Mouse (Mus musculus) lung, embryonic 14.5 days (tissue): ENCODE data around the gene Haghl. TPM values are rescaled to one million over a fixed set of nuclear protein-coding genes. Genes with fewer than 3 reads are reported as not detected.

Experiments used
- ATAC-seq: fragments of 200-750 bp; cut with Nextera tagmentation; 2 replicates; pipeline ENCODE4 v1.8.0; 2017; ENCODE audit warnings: mild to moderate bottlenecking, moderate TSS enrichment, moderate library complexity; ENCODE audit not compliant: insufficient read depth
- DNase-seq: peaks from one replicate; pipeline ENCODE4 v3.0.0-alpha.2; 2015
- H3K27ac ChIP-seq: fragments of 300-500 bp; sonication (generic); 2 replicates; pipeline ENCODE4 v1.5.1; 2014; ENCODE audit warnings: low read depth, mild to moderate bottlenecking, moderate library complexity
- H3K27me3 ChIP-seq: fragments of 300-500 bp; sonication (generic); 2 replicates; pipeline ENCODE4 v1.6.1; 2014; ENCODE audit warnings: low read length, control low read depth; ENCODE audit not compliant: insufficient read depth
- H3K36me3 ChIP-seq: fragments of 300-500 bp; sonication (generic); 2 replicates; pipeline ENCODE4 v1.6.1; 2014; ENCODE audit warnings: control low read depth; ENCODE audit not compliant: insufficient read depth
- H3K4me1 ChIP-seq: fragments of 300-500 bp; sonication (generic); 2 replicates; pipeline ENCODE4 v1.6.1; 2014; ENCODE audit warnings: antibody characterized with exemption, control low read depth; ENCODE audit not compliant: insufficient read depth
- H3K4me2 ChIP-seq: fragments of 300-500 bp; sonication (generic); 2 replicates; pipeline ENCODE4 v1.6.1; 2014; ENCODE audit warnings: mild to moderate bottlenecking
- H3K4me3 ChIP-seq: fragments of 300-500 bp; sonication (generic); 2 replicates; pipeline ENCODE4 v1.5.1; 2014; ENCODE audit warnings: low read depth, low read length
- H3K9ac ChIP-seq: fragments of 300-500 bp; sonication (generic); 2 replicates; pipeline ENCODE4 v1.6.1; 2014
- H3K9me3 ChIP-seq: fragments of 300-500 bp; sonication (generic); 2 replicates; pipeline ENCODE4 v1.6.1; 2016; ENCODE audit warnings: low read depth, low read length, control low read depth
- CTCF ChIP-seq: IDR thresholded peaks from 2 replicates; pipeline ENCODE4 v1.5.1; 2016; ENCODE audit warnings: antibody characterized with exemption, low read depth
- WGBS: fragments of 180-500 bp; shearing (Covaris S2); extraction: QIAGEN DNeasy Blood & Tissue Kit; methylation state at CpG from one replicate; pipeline ENCODE4 v1.1.7; 2014; 5-methylcytosine and 5-hydroxymethylcytosine counted together
- microRNA-seq: library from miRNA; unstranded; fragments of <30 nt; microRNA quantifications from one replicate; pipeline ENCODE4, GENCODE M21; 2016; ENCODE audit warnings: borderline number of aligned reads
- polyA plus RNA-seq: library from polyadenylated mRNA; unstranded; fragments of >200 nt; fragmentation: Nextera tagmentation; extraction: Ambion mirVana; gene quantifications from 2 replicates; pipeline ENCODE4 v1.2.1, GENCODE M21; 2014

The Haghl gene
- polyA plus RNA-seq, 1 experiment from 2014 or later = 55.1 TPM

- no peaks in the 10 kb centered on the region for H3K27me3 ChIP-seq
- no peak for TF ChIP-seq CTCF
- no peak overlapping the region for H3K4me3 ChIP-seq
- H3K27ac ChIP-seq = no peak overlapping the region
- 67% methylated on average over 7 of the region's 7 CpGs for WGBS
- H3K9ac ChIP-seq = no peak overlapping the region
- H3K4me1 ChIP-seq = no peaks in the 10 kb centered on the region
- H3K9me3 ChIP-seq = no peaks in the 10 kb centered on the region
- H3K4me2 ChIP-seq = no peak overlapping the region
- H3K36me3 ChIP-seq = no peaks in the 10 kb centered on the region
- ATAC-seq (no peak), DNase-seq (no peak)
Observed at GRCm38 (mm10) chr17:25738861-25739260, 46.6 kb downstream of the Haghl start.

GRCm38 (mm10) chr17:25735745-25736144, 49.7 kb downstream of the Haghl start, which contains the start of gene Mslnl:
TSS of gene Mslnl (plus strand) at chr17:25736042.
- Histone ChIP-seq H3K9me3 (no peaks in the 10 kb centered on the region), H3K4me2 (no peak within 1 kb of the TSS), H3K36me3 (peaks cover 8% of the 10 kb centered on the region), H3K27ac (no peak within 1 kb of the TSS), H3K9ac (no peak within 1 kb of the TSS), H3K27me3 (no peaks in the 10 kb centered on the region), H3K4me3 (no peak within 1 kb of the TSS), H3K4me1 (no peaks in the 10 kb centered on the region)
- WGBS = 77% methylated on average over 3 of the region's 3 CpGs
- DNase-seq (no peak), ATAC-seq (no peak)
- no peak for TF ChIP-seq CTCF

GRCm38 (mm10) chr17:25735246-25735645, 50.2 kb downstream of the Haghl start:
- Histone ChIP-seq H3K4me3 (no peak overlapping the region), H3K4me1 (no peaks in the 10 kb centered on the region), H3K36me3 (peaks cover 13% of the 10 kb centered on the region), H3K27me3 (no peaks in the 10 kb centered on the region), H3K9me3 (no peaks in the 10 kb centered on the region), H3K27ac (no peak overlapping the region), H3K4me2 (no peak overlapping the region), H3K9ac (no peak overlapping the region)
- no peak for DNase-seq
- no peak for TF ChIP-seq CTCF
- 79% methylated on average over 5 of the region's 5 CpGs for WGBS
- no peak for ATAC-seq

- Histone ChIP-seq H3K27ac (no peak overlapping the region), H3K36me3 (peaks cover 17% of the 10 kb centered on the region), H3K9ac (no peak overlapping the region), H3K4me2 (no peak overlapping the region), H3K27me3 (no peaks in the 10 kb centered on the region), H3K9me3 (no peaks in the 10 kb centered on the region), H3K4me1 (peaks cover 5% of the 10 kb centered on the region; the same call in 1 of the 2 replicates), H3K4me3 (no peak overlapping the region)
- DNase-seq = peak; percentile 92
- TF ChIP-seq CTCF = peak; percentile 97
- 16% methylated on average over 2 of the region's 2 CpGs for WGBS
- no peak for ATAC-seq
Observed at GRCm38 (mm10) chr17:25732082-25732481, 53.4 kb downstream of the Haghl start.

Small RNA genes within 50 kb of the gene (microRNA-seq; reads per million reads assigned to microRNA genes)
- gene Gm25083 = not detected
- gene Mir3082 = not detected
- gene Mir6966 = not detected

Other genes with a start within 250 kb of the Haghl start
- 0.42 and 0.79 TPM in 2 replicates for gene Sox8, start 215.0 kb downstream of the Haghl start, polyA plus RNA-seq
- gene Lmf1, start 206.6 kb downstream of the Haghl start, polyA plus RNA-seq = 25.7 and 26.1 TPM in 2 replicates
- 1.3 and 1.4 TPM in 2 replicates for gene Gng13, start 68.5 kb downstream of the Haghl start, polyA plus RNA-seq
- gene Chtf18, start 58.3 kb downstream of the Haghl start, polyA plus RNA-seq = 27.1 and 32.3 TPM in 2 replicates
- 22.1 and 22.6 TPM in 2 replicates for gene Rpusd1, start 58.0 kb downstream of the Haghl start, polyA plus RNA-seq
- 0.24 and 0.31 TPM in 2 replicates for gene Mslnl, start 49.6 kb downstream of the Haghl start, polyA plus RNA-seq
- gene Msln, start 31.3 kb downstream of the Haghl start, polyA plus RNA-seq = 1.8 and 4.6 TPM in 2 replicates
- 24.3 and 25.6 TPM in 2 replicates for gene Narfl, start 11.9 kb downstream of the Haghl start, polyA plus RNA-seq
- gene Ccdc78, start 907 bp upstream of the Haghl start, polyA plus RNA-seq = 0.12 TPM in 1 of 2 replicates, not detected in the other
- 81.9 and 96.8 TPM in 2 replicates for gene Fam173a, start 7.2 kb upstream of the Haghl start, polyA plus RNA-seq
- gene AC134908.4, start 10.0 kb upstream of the Haghl start, polyA plus RNA-seq = not detected in 2 replicates
- gene Metrn, start 11.5 kb upstream of the Haghl start, polyA plus RNA-seq = 10.4 and 12.7 TPM in 2 replicates
- 0.97 and 1.3 TPM in 2 replicates for gene Fbxl16, start 23.4 kb upstream of the Haghl start, polyA plus RNA-seq
- 24.6 and 26.0 TPM in 2 replicates for gene Wdr24, start 38.0 kb upstream of the Haghl start, polyA plus RNA-seq
- gene Jmjd8, start 43.2 kb upstream of the Haghl start, polyA plus RNA-seq = 39.5 and 40.6 TPM in 2 replicates
- 335 and 367 TPM in 2 replicates for gene Stub1, start 47.7 kb upstream of the Haghl start, polyA plus RNA-seq
- 1.8 and 2.0 TPM in 2 replicates for gene Rhbdl1, start 51.6 kb upstream of the Haghl start, polyA plus RNA-seq
- gene Gm20683, start 56.1 kb upstream of the Haghl start, polyA plus RNA-seq = 1.0 and 1.4 TPM in 2 replicates
- gene Rhot2, start 59.2 kb upstream of the Haghl start, polyA plus RNA-seq = 10.8 and 11.0 TPM in 2 replicates
- 29.9 and 34.1 TPM in 2 replicates for gene Wdr90, start 75.8 kb upstream of the Haghl start, polyA plus RNA-seq
- gene Mcrip2, start 83.1 kb upstream of the Haghl start, polyA plus RNA-seq = 17.7 and 17.9 TPM in 2 replicates
- gene Mettl26, start 89.4 kb upstream of the Haghl start, polyA plus RNA-seq = 44.6 and 45.7 TPM in 2 replicates
- gene Wfikkn1, start 95.2 kb upstream of the Haghl start, polyA plus RNA-seq = 0.57 and 0.87 TPM in 2 replicates
- 15.3 and 15.4 TPM in 2 replicates for gene Rab40c, start 134.1 kb upstream of the Haghl start, polyA plus RNA-seq
- gene Pigq, start 159.3 kb upstream of the Haghl start, polyA plus RNA-seq = 65.9 and 69.0 TPM in 2 replicates
- gene Nhlrc4, start 159.3 kb upstream of the Haghl start, polyA plus RNA-seq = not detected in 2 replicates
- 0.16 and 0.26 TPM in 2 replicates for gene A930017K11Rik, start 166.9 kb upstream of the Haghl start, polyA plus RNA-seq
- gene Capn15, start 200.1 kb upstream of the Haghl start, polyA plus RNA-seq = 26.7 and 30.5 TPM in 2 replicates